Mouse (Mus musculus) embryonic facial prominence, embryonic 11.5 days (tissue): ENCODE results near the gene Rab4a. TPM values are rescaled to one million over a fixed set of nuclear protein-coding genes. Genes with fewer than 3 reads are reported as not detected.

Experiments used
- ATAC-seq: fragments of 200-750 bp; cut with Nextera tagmentation; replicated peaks from 2 replicates; pipeline ENCODE4 v1.8.0; 2017; ENCODE audit warnings: low read depth; ENCODE audit not compliant: insufficient number of reproducible peaks, low FRiP score, low TSS enrichment
- DNase-seq: peaks from one replicate; pipeline ENCODE4 v3.0.0-alpha.2; 2015; ENCODE audit warnings: low spot score
- H3K27ac ChIP-seq: fragments of 300-500 bp; sonication (generic); replicated peaks from 2 replicates; pipeline ENCODE4 v1.5.1; 2014; ENCODE audit warnings: mild to moderate bottlenecking, low read depth, low read length, control low read depth
- H3K27me3 ChIP-seq: fragments of 300-500 bp; sonication (generic); 2 replicates; pipeline ENCODE4 v1.6.1; 2014; ENCODE audit warnings: mild to moderate bottlenecking, low read length, moderate library complexity, mixed read lengths; ENCODE audit not compliant: control insufficient read depth, insufficient read depth
- H3K36me3 ChIP-seq: fragments of 300-500 bp; sonication (generic); replicated peaks from 2 replicates; pipeline ENCODE4 v1.6.1; 2014; ENCODE audit warnings: low read depth, mild to moderate bottlenecking, low read length, moderate library complexity, mixed read lengths; ENCODE audit not compliant: control insufficient read depth, insufficient read depth
- H3K4me1 ChIP-seq: fragments of 300-500 bp; sonication (generic); 2 replicates; pipeline ENCODE4 v1.6.1; 2014; ENCODE audit warnings: low read length, mixed read lengths; ENCODE audit not compliant: control insufficient read depth, insufficient read depth
- H3K4me2 ChIP-seq: fragments of 300-500 bp; sonication (generic); 2 replicates; pipeline ENCODE4 v1.6.1; 2014; ENCODE audit warnings: low read depth, mild to moderate bottlenecking, control low read depth, low read length, moderate library complexity
- H3K4me3 ChIP-seq: fragments of 300-500 bp; sonication (generic); 2 replicates; pipeline ENCODE4 v1.5.1; 2014; ENCODE audit warnings: low read depth, low read length, control low read depth
- H3K9ac ChIP-seq: fragments of 300-500 bp; sonication (generic); replicated peaks from 2 replicates; pipeline ENCODE4 v1.6.1; 2014; ENCODE audit warnings: mild to moderate bottlenecking, control low read depth, low read length
- H3K9me3 ChIP-seq: fragments of 300-500 bp; sonication (generic); replicated peaks from 2 replicates; pipeline ENCODE4 v1.6.1; 2016; ENCODE audit warnings: mild to moderate bottlenecking, low read length, inconsistent platforms, mixed read lengths; ENCODE audit not compliant: control insufficient read depth
- WGBS: fragments of 180-500 bp; shearing (Covaris S2); extraction: QIAGEN DNeasy Blood & Tissue Kit; methylation state at CpG from one replicate; pipeline ENCODE4 v1.1.7; 2014; 5-methylcytosine and 5-hydroxymethylcytosine counted together
- polyA plus RNA-seq: library from polyadenylated mRNA; unstranded; fragments of >200 nt; fragmentation: Nextera tagmentation; extraction: Ambion mirVana; gene quantifications from 2 replicates; pipeline ENCODE4 v1.2.1, GENCODE M21; 2014

Rab4a gene
- polyA plus RNA-seq, 1 experiment from 2014 or later = 56.7 TPM

DNA sequence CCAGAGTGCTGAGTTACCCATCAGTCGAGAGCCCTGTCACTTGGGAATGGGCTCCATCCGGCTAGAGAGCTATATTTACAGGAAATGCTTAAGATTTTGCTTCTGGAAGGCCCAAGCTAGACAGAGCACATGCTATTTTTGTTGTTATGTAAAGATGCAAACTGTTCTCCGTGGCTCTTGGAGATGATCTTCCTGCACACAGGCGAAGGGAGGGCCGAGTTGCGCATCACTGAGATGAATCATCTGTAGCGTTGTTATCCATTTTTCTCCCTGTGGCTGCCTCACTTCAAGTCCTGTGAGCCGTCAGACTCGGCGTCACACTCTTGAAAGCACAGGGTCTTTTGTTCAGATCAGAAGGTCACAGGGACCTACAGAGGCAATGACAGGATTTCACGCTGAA, 68.5 kb downstream of the Rab4a start:
- no peaks in the 10 kb centered on the region for H3K4me1 ChIP-seq
- no peak overlapping the region for H3K4me3 ChIP-seq
- 84% methylated on average over 11 of the region's 11 CpGs for WGBS
- ATAC-seq (no peak), DNase-seq (no peak)
- H3K4me2 ChIP-seq = no peak overlapping the region
- H3K9ac ChIP-seq = no peak overlapping the region
- no peak overlapping the region for H3K27ac ChIP-seq
- H3K9me3 ChIP-seq = no peaks in the 10 kb centered on the region
- H3K36me3 ChIP-seq = no peaks in the 10 kb centered on the region
- no peaks in the 10 kb centered on the region for H3K27me3 ChIP-seq

DNA sequence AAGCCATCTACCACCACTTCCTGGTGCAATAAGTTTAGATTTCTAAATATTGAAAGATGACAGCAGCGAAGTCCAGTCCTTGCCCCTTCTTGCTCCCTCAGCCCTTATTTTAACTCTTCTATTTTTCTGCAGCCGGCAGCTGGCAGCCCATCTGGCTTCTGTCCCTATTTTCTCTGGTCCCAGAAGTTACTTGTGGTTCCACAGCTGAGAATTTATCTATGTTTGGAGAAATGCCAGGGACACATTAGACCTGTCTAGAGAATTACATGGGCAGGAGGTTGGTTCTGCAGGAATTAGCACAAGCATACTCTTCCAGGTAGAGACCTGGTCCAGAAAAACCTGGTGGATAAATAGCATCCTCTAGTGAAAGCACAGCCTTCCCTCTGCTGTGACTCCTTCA, 72.1 kb downstream of the Rab4a start:
- ATAC-seq (no peak), DNase-seq (no peak)
- WGBS = 74% methylated on average over 2 of the region's 2 CpGs
- no peak overlapping the region for H3K4me3 ChIP-seq
- H3K9ac ChIP-seq = no peak overlapping the region
- H3K27ac ChIP-seq = no peak overlapping the region
- H3K4me2 ChIP-seq = no peak overlapping the region
- H3K36me3 ChIP-seq = no peaks in the 10 kb centered on the region
- no peaks in the 10 kb centered on the region for H3K27me3 ChIP-seq
- H3K4me1 ChIP-seq = no peaks in the 10 kb centered on the region
- H3K9me3 ChIP-seq = no peaks in the 10 kb centered on the region

DNA sequence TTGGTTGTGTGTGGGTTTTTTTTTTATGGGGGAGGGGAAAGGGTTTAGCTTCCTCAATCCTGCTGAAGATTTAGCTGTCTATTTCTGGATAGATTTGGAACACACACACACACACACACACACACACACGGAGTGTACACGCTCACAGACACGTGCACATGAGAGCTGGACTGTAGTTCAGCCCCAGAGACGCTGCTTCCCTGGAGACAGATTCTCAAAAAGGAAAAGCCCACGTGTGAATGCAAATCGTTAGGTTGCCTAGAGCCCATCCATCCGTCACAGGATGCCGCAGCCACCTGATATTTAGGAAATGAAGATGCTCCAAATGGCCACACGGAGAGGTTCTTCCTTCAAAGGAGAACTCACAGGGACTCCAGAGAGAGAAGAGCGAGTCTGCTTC, 74.5 kb downstream of the Rab4a start:
- Histone ChIP-seq H3K27me3 (no peaks in the 10 kb centered on the region), H3K4me2 (no peak overlapping the region), H3K4me3 (no peak overlapping the region), H3K4me1 (peaks cover 3% of the 10 kb centered on the region; the same call in 1 of the 2 replicates), H3K9me3 (no peaks in the 10 kb centered on the region), H3K27ac (no peak overlapping the region), H3K9ac (no peak overlapping the region), H3K36me3 (no peaks in the 10 kb centered on the region)
- 67% methylated on average over 10 of the region's 10 CpGs for WGBS
- no peak for ATAC-seq
- DNase-seq = no peak

DNA sequence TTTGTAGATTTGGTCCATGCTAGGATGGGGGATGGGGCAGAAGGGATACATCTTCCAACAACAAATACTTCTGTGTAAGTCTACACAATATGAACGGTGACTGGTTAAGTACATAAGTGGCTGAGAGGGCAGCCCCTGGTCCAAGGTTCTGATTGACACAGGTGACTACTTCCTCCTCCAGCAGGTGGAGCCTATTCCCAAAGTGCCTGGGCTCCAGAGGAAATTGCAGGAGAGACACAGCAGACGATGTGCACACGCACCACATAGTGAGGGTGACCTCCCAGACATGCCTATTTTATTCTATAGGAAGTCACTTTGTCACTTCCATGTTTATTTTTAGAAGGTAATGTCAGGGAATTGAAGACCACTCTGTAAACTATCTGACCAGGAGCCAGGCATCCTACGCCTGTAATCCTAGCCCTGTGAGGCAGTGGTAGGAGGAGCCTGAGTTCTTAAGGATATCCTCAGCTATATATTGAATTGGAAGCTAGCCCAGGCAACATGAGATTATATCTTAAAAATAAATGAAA, 75.1 kb downstream of the Rab4a start:
- Histone ChIP-seq H3K4me1 (peaks cover 3% of the 10 kb centered on the region; the same call in 1 of the 2 replicates), H3K9me3 (no peaks in the 10 kb centered on the region), H3K27ac (no peak overlapping the region), H3K9ac (no peak overlapping the region), H3K27me3 (no peaks in the 10 kb centered on the region), H3K4me2 (no peak overlapping the region), H3K36me3 (no peaks in the 10 kb centered on the region), H3K4me3 (no peak overlapping the region)
- 43% methylated on average over 4 of the region's 4 CpGs for WGBS
- ATAC-seq = no peak
- DNase-seq = no peak

DNA sequence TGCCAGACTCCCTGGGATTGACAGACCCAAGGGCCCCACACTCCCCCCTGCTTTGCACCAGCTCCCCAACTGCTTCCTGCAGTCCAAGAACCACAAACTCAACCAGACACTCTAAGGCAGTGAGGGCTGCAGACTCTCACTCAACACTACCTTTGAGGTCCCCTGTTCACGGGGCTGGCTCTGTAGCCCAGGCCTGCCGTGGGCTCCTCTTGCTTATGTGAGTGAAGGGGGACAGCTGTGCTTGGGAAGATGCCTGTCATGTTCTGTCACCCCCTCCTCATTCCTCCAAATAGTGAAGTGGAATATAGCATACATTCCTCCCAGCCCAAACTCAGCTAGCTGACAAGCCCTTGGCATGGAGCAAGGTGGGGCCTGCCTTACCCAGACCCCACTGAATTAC, 76.6 kb downstream of the Rab4a start:
- Histone ChIP-seq H3K9me3 (no peaks in the 10 kb centered on the region), H3K9ac (no peak overlapping the region), H3K4me1 (peaks cover 3% of the 10 kb centered on the region; the same call in 1 of the 2 replicates), H3K27ac (no peak overlapping the region), H3K4me3 (no peak overlapping the region), H3K36me3 (no peaks in the 10 kb centered on the region), H3K27me3 (no peaks in the 10 kb centered on the region), H3K4me2 (no peak overlapping the region)
- WGBS = 63% methylated on average over 2 of the region's 2 CpGs
- DNase-seq (no peak), ATAC-seq (no peak)

DNA sequence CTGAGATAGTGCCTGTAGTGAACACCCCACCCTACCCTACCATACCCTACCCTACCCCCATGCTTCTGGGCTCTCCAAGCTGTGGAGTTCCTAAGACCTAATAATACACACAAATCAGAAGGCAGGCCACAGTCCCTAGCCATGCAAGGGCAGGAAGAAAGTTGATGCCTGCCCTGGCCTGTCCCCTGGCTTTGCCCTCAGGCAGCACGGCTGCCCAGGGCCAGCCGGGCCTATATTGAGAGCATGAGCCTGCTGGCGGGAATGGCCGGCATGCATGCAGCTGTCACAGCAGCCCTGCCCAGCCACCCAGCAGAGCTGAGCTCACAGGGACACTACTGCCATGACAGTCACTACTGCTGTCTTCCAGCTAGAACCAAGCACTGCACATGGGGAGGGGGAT, 77.3 kb downstream of the Rab4a start:
- no peaks in the 10 kb centered on the region for H3K9me3 ChIP-seq

More for the DNA sequence above, 77.3 kb downstream of the Rab4a start:
- H3K27ac ChIP-seq = no peak overlapping the region
- ATAC-seq (no peak), DNase-seq (no peak)
- peaks cover 3% of the 10 kb centered on the region; the same call in 1 of the 2 replicates for H3K4me1 ChIP-seq
- H3K36me3 ChIP-seq = no peaks in the 10 kb centered on the region
- 68% methylated on average over 4 of the region's 4 CpGs for WGBS
- H3K27me3 ChIP-seq = no peaks in the 10 kb centered on the region
- H3K4me3 ChIP-seq = no peak overlapping the region
- no peak overlapping the region for H3K9ac ChIP-seq
- no peak overlapping the region for H3K4me2 ChIP-seq

Other genes with a start within 250 kb of the Rab4a start
- 8.9 and 11.2 TPM in 2 replicates for gene Rhou, start 152.1 kb upstream of the Rab4a start, polyA plus RNA-seq
- 5.6 and 6.9 TPM in 2 replicates for gene Ccsap, start 54.2 kb downstream of the Rab4a start, polyA plus RNA-seq
- gene Acta1, start 88.8 kb downstream of the Rab4a start, polyA plus RNA-seq = 4.9 and 10.2 TPM in 2 replicates
- gene Nup133, start 143.3 kb downstream of the Rab4a start, polyA plus RNA-seq = 55.2 and 63.0 TPM in 2 replicates
- 18.8 TPM in 2 replicates for gene Abcb10, start 177.1 kb downstream of the Rab4a start, polyA plus RNA-seq
- gene Taf5l, start 215.4 kb downstream of the Rab4a start, polyA plus RNA-seq = 45.1 TPM in 2 replicates
- 6.7 and 7.2 TPM in 2 replicates for gene Urb2, start 215.5 kb downstream of the Rab4a start, polyA plus RNA-seq